Mouse (Mus musculus) embryonic fibroblast, embryonic 13.5 days (primary cell): ENCODE data around the gene Hsd17b11.
"Not testable (repeated sequence)": the region's sequence is repeated elsewhere in the genome, so short reads cannot be mapped to it uniquely, and the experiment has no call there.

Experiments used
- CTCF ChIP-seq: IDR thresholded peaks from 2 replicates; pipeline ENCODE4 v1.5.1; 2011; ENCODE audit warnings: mild to moderate bottlenecking, control low read depth, low read length, moderate library complexity, borderline replicate concordance; ENCODE audit not compliant: insufficient read depth
- POLR2A ChIP-seq: IDR thresholded peaks from 2 replicates; pipeline ENCODE4 v1.6.1; 2011; ENCODE audit warnings: low read depth, mild to moderate bottlenecking, control low read depth, low read length, moderate library complexity

DNA sequence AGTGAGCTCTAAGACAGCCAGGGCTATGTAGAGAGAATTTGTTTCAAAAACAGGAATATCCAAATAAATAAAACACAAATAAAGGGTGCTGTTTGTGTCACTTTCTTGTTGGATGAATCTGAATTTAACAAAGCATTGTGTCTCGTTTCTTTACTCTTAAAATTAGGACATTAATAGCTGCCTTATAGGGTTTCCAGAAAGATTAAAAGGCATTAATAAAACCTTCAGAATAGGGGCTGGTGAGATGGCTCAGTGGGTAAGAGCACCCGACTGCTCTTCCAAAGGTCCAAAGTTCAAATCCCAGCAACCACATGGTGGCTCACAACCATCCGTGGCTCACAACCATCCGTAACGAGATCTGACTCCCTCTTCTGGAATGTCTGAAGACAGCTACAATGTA lies 2.5 kb upstream of the Hsd17b11 start:
- TF ChIP-seq POLR2A, CTCF: not testable (repeated sequence)
